8 mouse cellular contexts compared by ENCODE assay signal in genomic region chr5:122285767-122286150, GRCm38 (mm10). TPM values are rescaled to one million over a fixed set of nuclear protein-coding genes. Genes with fewer than 3 reads are reported as not detected.
DNase-seq lines count a peak whose midpoint lies in the region; ATAC-seq and TF ChIP-seq lines count a peak whose summit lies in the region.

No protein-coding gene starts in this region.

- intact Hi-C loops in heart, postnatal 36 days (cut with DNase I) = loop anchor here (2.0 kb wide), 1 partner anchor 17 kb away; no protein-coding TSS in a partner anchor

- H3K36me3 ChIP-seq in heart, embryonic 13.5 days = peaks cover 23% of the 10 kb centered on the region
- H3K36me3 ChIP-seq in E14TG2a.4 (ENCODE audit: insufficient read depth, low read length) = peaks cover 41% of the 10 kb centered on the region
- peaks cover 34% of the 10 kb centered on the region for H3K36me3 ChIP-seq in hindbrain, embryonic 10.5 days
- H3K36me3 ChIP-seq in midbrain, embryonic 10.5 days = peaks cover 38% of the 10 kb centered on the region

- peak overlapping the region; percentile 97 for H3K9ac ChIP-seq in heart, embryonic 13.5 days

- no peak for TF ChIP-seq CTCF in E14TG2a.4 (conservative IDR thresholded peaks at IDR 0.05; ENCODE audit: low read length)

- ATAC-seq in heart, embryonic 13.5 days (ENCODE audit: extremely low read depth, insufficient number of reproducible peaks, low FRiP score, low TSS enrichment) = no peak

- peak overlapping the region; percentile 97 for H3K4me2 ChIP-seq in heart, embryonic 13.5 days

- no peak for DNase-seq in heart, postnatal 36 days
- no peak for DNase-seq in hindbrain, embryonic 10.5 days (ENCODE audit: low spot score)
- no peak for DNase-seq in midbrain, embryonic 10.5 days (ENCODE audit: low spot score)
- no peak for DNase-seq in adrenal gland, postnatal 14 days
- no peak for DNase-seq in cerebellum, adult 11 months
- no peak for DNase-seq in cerebellum, postnatal 36 days

- H3K9me3 ChIP-seq in heart, embryonic 13.5 days = no peaks in the 10 kb centered on the region
- no peaks in the 10 kb centered on the region for H3K9me3 ChIP-seq in E14TG2a.4 (ENCODE audit: low read length)
- H3K9me3 ChIP-seq in hindbrain, embryonic 10.5 days = peaks cover 6% of the 10 kb centered on the region; the same call in 1 of the 2 replicates
- H3K9me3 ChIP-seq in midbrain, embryonic 10.5 days (replicated peaks) = peaks cover 3% of the 10 kb centered on the region; the same call in 1 of the 2 replicates

- H3K4me1 ChIP-seq in heart, embryonic 13.5 days = peaks cover 45% of the 10 kb centered on the region
- H3K4me1 ChIP-seq in E14TG2a.4 (replicated peaks; ENCODE audit: low read depth, low read length) = peaks cover 51% of the 10 kb centered on the region
- H3K4me1 ChIP-seq in hindbrain, embryonic 10.5 days (replicated peaks) = peaks cover 19% of the 10 kb centered on the region
- H3K4me1 ChIP-seq in midbrain, embryonic 10.5 days = peaks cover 33% of the 10 kb centered on the region

- H3K4me3 ChIP-seq in heart, embryonic 13.5 days = peak overlapping the region; percentile 97
- H3K4me3 ChIP-seq in E14TG2a.4 (replicated peaks; ENCODE audit: low read length) = peak overlapping the region; percentile 92
- peak overlapping the region; percentile 89 for H3K4me3 ChIP-seq in hindbrain, embryonic 10.5 days
- H3K4me3 ChIP-seq in midbrain, embryonic 10.5 days = peak overlapping the region; percentile 97

- no peaks in the 10 kb centered on the region for H3K27me3 ChIP-seq in heart, embryonic 13.5 days (replicated peaks)
- H3K27me3 ChIP-seq in E14TG2a.4 (ENCODE audit: insufficient read depth, low read length) = peaks cover 17% of the 10 kb centered on the region
- 0 out of 2 replicates have a peak, but pooled peaks cover 10% of the 10 kb centered on the region for H3K27me3 ChIP-seq in hindbrain, embryonic 10.5 days (ENCODE audit: insufficient read depth, poor library complexity, severe bottlenecking)
- peaks cover 6% of the 10 kb centered on the region; the same call in 1 of the 2 replicates for H3K27me3 ChIP-seq in midbrain, embryonic 10.5 days (ENCODE audit: low read depth, poor library complexity, severe bottlenecking)

- 49% methylated on average over 7 of the region's 7 CpGs for WGBS in heart, embryonic 13.5 days
- 63% methylated on average over 7 of the region's 7 CpGs for WGBS in hindbrain, embryonic 10.5 days
- 65% methylated on average over 7 of the region's 7 CpGs for WGBS in midbrain, embryonic 10.5 days

- peak overlapping the region; percentile 84 for H3K27ac ChIP-seq in heart, embryonic 13.5 days (replicated peaks)
- H3K27ac ChIP-seq in hindbrain, embryonic 10.5 days = no peak overlapping the region
- H3K27ac ChIP-seq in midbrain, embryonic 10.5 days (replicated peaks) = no peak overlapping the region

RNA-seq across cellular contexts. Expression of gene Pptc7, which starts 1.6 kb away (rescaled TPM):
- polyA plus RNA-seq in heart, embryonic 13.5 days (2015; fragmentation: Nextera tagmentation; extraction: Ambion mirVana) = 9.1 and 9.7 TPM in 2 replicates
- total RNA-seq in heart, postnatal 36 days (2021) = 10 to 100 TPM; 89.5 to 98.4 TPM
- polyA plus RNA-seq in hindbrain, embryonic 10.5 days (2016; fragmentation: Nextera tagmentation; extraction: Ambion mirVana) = 6.5 and 8.4 TPM in 2 replicates
- 7.3 and 7.7 TPM in 2 replicates for polyA plus RNA-seq in midbrain, embryonic 10.5 days (2016; fragmentation: Nextera tagmentation; extraction: Ambion mirVana)
- 42.4 and 44.7 TPM in 2 replicates for total RNA-seq in adrenal gland, postnatal 14 days (2021)

RNA-seq across cellular contexts. Expression of gene Tctn1, which starts 21.5 kb away (rescaled TPM):
- 2.5 and 2.8 TPM in 2 replicates for polyA plus RNA-seq in heart, embryonic 13.5 days (2015; fragmentation: Nextera tagmentation; extraction: Ambion mirVana)
- 1 to 10 TPM; 4.3 to 4.6 TPM for total RNA-seq in heart, postnatal 36 days (2021)
- polyA plus RNA-seq in hindbrain, embryonic 10.5 days (2016; fragmentation: Nextera tagmentation; extraction: Ambion mirVana) = 5.2 and 6.0 TPM in 2 replicates
- 5.9 and 6.4 TPM in 2 replicates for polyA plus RNA-seq in midbrain, embryonic 10.5 days (2016; fragmentation: Nextera tagmentation; extraction: Ambion mirVana)
- 12.7 and 14.5 TPM in 2 replicates for total RNA-seq in adrenal gland, postnatal 14 days (2021)
